Mouse (Mus musculus): ENCODE measurements around the gene S1pr5. TPM values are rescaled to one million over a fixed set of nuclear protein-coding genes. Genes with fewer than 3 reads are reported as not detected.

Gene S1pr5
- polyA plus RNA-seq, 1 experiment from 2014 or later, result not detected

- Histone ChIP-seq H3K9ac (ENCODE audit: low read depth, low read length) (no peak overlapping the region), H3K27me3 (ENCODE audit: insufficient read depth, low read length) (no peaks in the 10 kb centered on the region), H3K36me3 (ENCODE audit: insufficient read depth, low read length) (no peaks in the 10 kb centered on the region), H3K4me3 (replicated peaks; ENCODE audit: low read depth, low read length) (no peak overlapping the region), H3K9me3 (replicated peaks; ENCODE audit: low read length) (no peaks in the 10 kb centered on the region), H3K4me1 (replicated peaks; ENCODE audit: insufficient read depth, low read length) (peaks cover 4% of the 10 kb centered on the region; the same call in 1 of the 2 replicates), H3K27ac (no peak overlapping the region), H3K4me2 (ENCODE audit: low read length) (no peak overlapping the region)
- TF ChIP-seq CTCF (IDR thresholded peaks at IDR 0.05; ENCODE audit: low read depth), result no peak
- DNase-seq (ENCODE audit: low spot score) (peak; percentile 29), ATAC-seq (replicated peaks; ENCODE audit: low FRiP score, low read depth) (no peak)
- 47% methylated on average over 21 of the region's 25 CpGs for WGBS
Observed at GRCm38 (mm10) chr9:21216050-21216841, 32.0 kb downstream of the S1pr5 start.

GRCm38 (mm10) chr9:21213617-21214190, 34.5 kb downstream of the S1pr5 start:
- Histone ChIP-seq H3K4me2 (ENCODE audit: low read length) (no peak overlapping the region), H3K9ac (ENCODE audit: low read depth, low read length) (no peak overlapping the region), H3K27ac (no peak overlapping the region), H3K9me3 (replicated peaks; ENCODE audit: low read length) (no peaks in the 10 kb centered on the region), H3K4me3 (replicated peaks; ENCODE audit: low read depth, low read length) (no peak overlapping the region), H3K27me3 (ENCODE audit: insufficient read depth, low read length) (no peaks in the 10 kb centered on the region), H3K36me3 (ENCODE audit: insufficient read depth, low read length) (peaks cover 6% of the 10 kb centered on the region; the same call in 1 of the 2 replicates), H3K4me1 (replicated peaks; ENCODE audit: insufficient read depth, low read length) (no peaks in the 10 kb centered on the region)
- ATAC-seq (replicated peaks; ENCODE audit: low FRiP score, low read depth) (no peak), DNase-seq (ENCODE audit: low spot score) (peak; percentile 33)
- 47% methylated on average over 7 of the region's 7 CpGs for WGBS
- peak; percentile 67 for TF ChIP-seq CTCF (IDR thresholded peaks at IDR 0.05; ENCODE audit: low read depth)

GRCm38 (mm10) chr9:21211624-21212023, 36.6 kb downstream of the S1pr5 start:
- H3K27me3 ChIP-seq (ENCODE audit: insufficient read depth, low read length), result no peaks in the 10 kb centered on the region
- DNase-seq (ENCODE audit: low spot score) (no peak), ATAC-seq (replicated peaks; ENCODE audit: low FRiP score, low read depth) (no peak)
- H3K9me3 ChIP-seq (replicated peaks; ENCODE audit: low read length), result no peaks in the 10 kb centered on the region
- 81% methylated on average over 7 of the region's 7 CpGs for WGBS
- H3K4me2 ChIP-seq (ENCODE audit: low read length), result no peak overlapping the region
- no peaks in the 10 kb centered on the region for H3K4me1 ChIP-seq (replicated peaks; ENCODE audit: insufficient read depth, low read length)
- no peak overlapping the region for H3K9ac ChIP-seq (ENCODE audit: low read depth, low read length)
- no peak for TF ChIP-seq CTCF (IDR thresholded peaks at IDR 0.05; ENCODE audit: low read depth)
- no peak overlapping the region for H3K27ac ChIP-seq
- H3K36me3 ChIP-seq (ENCODE audit: insufficient read depth, low read length), result peaks cover 6% of the 10 kb centered on the region; the same call in 1 of the 2 replicates
- H3K4me3 ChIP-seq (replicated peaks; ENCODE audit: low read depth, low read length), result no peak overlapping the region

GRCm38 (mm10) chr9:21210821-21211220, 37.4 kb downstream of the S1pr5 start:
- no peak overlapping the region for H3K9ac ChIP-seq (ENCODE audit: low read depth, low read length)
- no peaks in the 10 kb centered on the region for H3K27me3 ChIP-seq (ENCODE audit: insufficient read depth, low read length)
- ATAC-seq (replicated peaks; ENCODE audit: low FRiP score, low read depth) (no peak), DNase-seq (ENCODE audit: low spot score) (no peak)
- WGBS, result 71% methylated on average over 6 of the region's 6 CpGs
- no peaks in the 10 kb centered on the region for H3K9me3 ChIP-seq (replicated peaks; ENCODE audit: low read length)
- H3K27ac ChIP-seq, result no peak overlapping the region
- no peaks in the 10 kb centered on the region for H3K4me1 ChIP-seq (replicated peaks; ENCODE audit: insufficient read depth, low read length)
- no peak overlapping the region for H3K4me2 ChIP-seq (ENCODE audit: low read length)
- H3K4me3 ChIP-seq (replicated peaks; ENCODE audit: low read depth, low read length), result no peak overlapping the region
- TF ChIP-seq CTCF (IDR thresholded peaks at IDR 0.05; ENCODE audit: low read depth), result no peak
- peaks cover 6% of the 10 kb centered on the region; the same call in 1 of the 2 replicates for H3K36me3 ChIP-seq (ENCODE audit: insufficient read depth, low read length)

GRCm38 (mm10) chr9:21208626-21209025, 39.6 kb downstream of the S1pr5 start:
- DNase-seq (ENCODE audit: low spot score) (no peak), ATAC-seq (replicated peaks; ENCODE audit: low FRiP score, low read depth) (no peak)
- Histone ChIP-seq H3K27ac (no peak overlapping the region), H3K4me1 (replicated peaks; ENCODE audit: insufficient read depth, low read length) (no peaks in the 10 kb centered on the region), H3K9me3 (replicated peaks; ENCODE audit: low read length) (no peaks in the 10 kb centered on the region), H3K36me3 (ENCODE audit: insufficient read depth, low read length) (peaks cover 6% of the 10 kb centered on the region; the same call in 1 of the 2 replicates), H3K4me2 (ENCODE audit: low read length) (no peak overlapping the region), H3K9ac (ENCODE audit: low read depth, low read length) (no peak overlapping the region), H3K27me3 (ENCODE audit: insufficient read depth, low read length) (no peaks in the 10 kb centered on the region), H3K4me3 (replicated peaks; ENCODE audit: low read depth, low read length) (no peak overlapping the region)
- WGBS, result 69% methylated on average over 2 of the region's 2 CpGs
- TF ChIP-seq CTCF (IDR thresholded peaks at IDR 0.05; ENCODE audit: low read depth), result no peak

- peaks cover 6% of the 10 kb centered on the region; the same call in 1 of the 2 replicates for H3K36me3 ChIP-seq (ENCODE audit: insufficient read depth, low read length)
- TF ChIP-seq CTCF (IDR thresholded peaks at IDR 0.05; ENCODE audit: low read depth), result no peak
- no peak overlapping the region for H3K4me3 ChIP-seq (replicated peaks; ENCODE audit: low read depth, low read length)
- no peaks in the 10 kb centered on the region for H3K27me3 ChIP-seq (ENCODE audit: insufficient read depth, low read length)
- no peak overlapping the region for H3K4me2 ChIP-seq (ENCODE audit: low read length)
- no peaks in the 10 kb centered on the region for H3K4me1 ChIP-seq (replicated peaks; ENCODE audit: insufficient read depth, low read length)
- H3K9ac ChIP-seq (ENCODE audit: low read depth, low read length), result no peak overlapping the region
- WGBS, result 78% methylated on average over 6 of the region's 6 CpGs
- no peak overlapping the region for H3K27ac ChIP-seq
- no peak for DNase-seq (ENCODE audit: low spot score)
- ATAC-seq (replicated peaks; ENCODE audit: low FRiP score, low read depth), result no peak
- no peaks in the 10 kb centered on the region for H3K9me3 ChIP-seq (replicated peaks; ENCODE audit: low read length)
Observed at GRCm38 (mm10) chr9:21206848-21207247, 41.4 kb downstream of the S1pr5 start.

Data from kidney, postnatal 0 days (tissue).